Mouse (Mus musculus): ENCODE data around the gene Adpgk.

DNA sequence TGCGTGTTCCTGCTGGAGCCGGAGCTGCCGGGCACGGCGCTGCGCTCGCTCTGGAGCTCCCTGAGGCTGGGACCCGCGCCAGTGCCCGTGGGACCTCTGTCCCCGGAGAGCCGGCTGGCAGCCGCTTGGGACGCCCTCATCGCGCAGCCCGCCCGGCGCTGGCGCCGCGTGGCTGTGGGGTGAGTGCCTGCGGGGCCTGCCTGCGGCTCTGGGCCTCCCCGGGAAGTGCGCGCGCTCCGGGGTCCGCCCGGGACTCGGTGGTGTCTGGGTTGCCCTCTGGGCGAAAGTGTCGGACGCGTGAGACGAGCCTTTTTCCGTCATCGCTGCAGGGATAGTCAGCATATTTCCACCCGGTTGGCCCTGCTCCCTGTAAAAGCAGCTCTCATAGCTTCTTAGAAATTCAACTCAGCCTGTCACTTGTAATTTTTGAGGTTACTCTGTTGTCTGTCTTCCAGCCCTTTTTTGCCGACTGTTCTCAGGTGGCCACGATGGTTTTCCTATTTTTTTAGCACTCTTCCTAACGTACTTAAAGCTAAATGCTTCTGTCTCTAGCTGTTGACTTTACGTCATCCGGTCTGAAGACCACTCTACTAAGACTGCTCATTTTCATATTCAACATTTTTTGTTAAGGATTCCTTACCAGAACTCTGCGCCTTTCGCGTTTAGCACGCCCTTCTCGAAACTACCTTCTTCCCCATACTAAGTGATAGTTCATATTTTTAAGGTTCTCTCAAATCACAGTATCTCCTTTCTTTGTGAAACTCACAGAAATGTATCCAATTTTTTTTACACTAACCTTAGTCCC lies 532 bp downstream of the Adpgk start:
- TF ChIP-seq CTCF (conservative IDR thresholded peaks at IDR 0.05; ENCODE audit: low read length) = no peak
- no peak for TF ChIP-seq POU5F1 (IDR thresholded peaks at IDR 0.05; ENCODE audit: borderline replicate concordance, low read length)
- TF ChIP-seq NANOG (IDR thresholded peaks at IDR 0.05; ENCODE audit: borderline replicate concordance, low read length) = no peak
